Mouse (Mus musculus): ENCODE measurements around the gene Tbkbp1.

The Tbkbp1 gene

DNA sequence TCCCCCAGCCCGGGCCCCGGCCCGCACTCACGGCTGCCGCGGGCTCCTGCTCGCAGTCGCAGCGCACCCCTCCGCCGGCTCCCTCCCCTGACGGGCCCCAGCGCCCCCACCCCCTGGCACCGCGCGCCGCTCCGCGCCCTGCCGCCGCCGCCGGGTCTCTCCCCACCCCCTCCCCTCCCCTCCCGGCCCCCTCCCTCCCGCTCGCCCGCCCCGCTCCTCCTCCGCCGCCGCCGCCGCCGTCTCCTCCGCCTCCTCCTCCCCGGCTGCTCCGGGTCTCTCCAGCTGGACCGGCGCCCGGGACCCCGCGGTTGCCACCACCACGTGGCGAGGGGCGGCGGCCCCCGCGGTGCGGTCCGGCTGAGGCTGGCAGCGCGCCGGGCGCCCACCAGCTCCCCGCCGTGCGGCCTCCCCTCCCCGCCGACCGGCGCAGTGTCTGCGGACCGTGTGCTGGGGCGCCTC is at the start of gene Tbkbp1:
Gene Tbkbp1 (minus strand): TSS at position 153 of the 459 bp plus-strand sequence.
- in situ Hi-C loops (cut with MboI; ENCODE audit: unreplicated experiment in 2 of 2): no loop called here

DNA sequence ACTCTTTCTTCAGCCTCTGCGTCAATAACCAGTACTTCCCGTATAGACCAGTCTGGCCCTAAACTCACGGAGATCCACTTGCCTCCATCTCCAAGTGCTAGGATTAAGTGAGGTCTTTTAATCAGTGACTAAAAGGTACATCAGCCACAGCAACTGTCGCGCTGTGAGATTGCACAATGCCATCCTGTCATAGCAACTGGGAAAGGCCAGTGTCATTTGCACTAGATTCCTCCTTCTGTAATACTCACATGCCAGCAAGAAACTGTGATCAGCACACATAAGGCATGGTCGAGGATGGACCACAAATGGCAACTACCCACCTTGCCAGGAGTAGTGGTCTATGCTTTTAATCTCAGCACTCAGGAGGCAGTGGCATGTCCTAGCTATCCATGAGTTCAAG is 48.2 kb upstream of the Tbkbp1 start:
- in situ Hi-C loops (cut with MboI; ENCODE audit: unreplicated experiment in 2 of 2): loop anchor here (5.0 to 10.0 kb wide), 2 partner anchors 113 to 115 kb away; partner anchors contain the start of gene Mrpl45 (in 1 of the 2)

DNA sequence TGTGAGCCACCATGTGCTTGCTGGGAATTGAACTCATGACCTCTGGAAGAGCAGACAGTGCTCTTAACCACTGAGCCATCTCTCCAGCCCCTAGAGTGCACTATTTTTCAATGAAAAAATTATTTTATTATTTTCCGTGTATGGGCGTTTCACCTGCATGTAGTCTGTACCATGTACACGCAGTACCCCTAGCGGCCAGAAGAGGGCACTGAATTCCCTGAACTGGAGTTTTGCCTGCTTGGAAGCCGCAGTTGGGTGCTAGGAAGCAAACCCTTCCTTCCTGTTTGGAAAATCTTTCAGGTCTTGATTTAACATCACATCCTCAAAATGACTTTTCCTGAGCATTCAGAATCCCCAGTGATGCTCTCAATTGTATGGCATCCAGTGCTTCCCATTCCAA is 47.3 kb upstream of the Tbkbp1 start:
- in situ Hi-C loops (cut with MboI; ENCODE audit: unreplicated experiment in 2 of 2): loop anchor here (5.0 to 10.0 kb wide), 2 partner anchors 114 to 116 kb away; partner anchors contain the start of gene Mrpl45 (in 1 of the 2)

DNA sequence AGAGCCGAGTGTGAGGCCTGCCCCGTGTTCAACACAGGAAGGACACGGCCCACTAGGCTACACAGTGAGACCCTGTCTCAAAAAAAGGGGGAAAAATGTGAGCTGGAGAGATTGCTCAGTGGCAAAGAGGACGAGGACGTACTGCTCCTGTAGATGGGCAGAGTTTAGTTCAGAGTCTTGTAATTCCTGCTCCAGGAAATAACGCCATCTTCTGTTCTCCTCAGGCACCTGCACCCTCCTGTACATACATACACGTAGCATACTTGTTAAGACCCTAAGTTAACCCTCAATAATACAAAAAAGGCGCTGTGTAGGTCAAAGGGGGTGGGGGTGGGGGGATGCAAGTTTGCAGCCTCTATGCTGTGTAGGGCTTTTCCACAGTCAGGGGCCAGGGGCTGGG is 45.7 kb upstream of the Tbkbp1 start:
- in situ Hi-C loops (cut with MboI; ENCODE audit: unreplicated experiment in 2 of 2): loop anchor here (5.0 to 10.0 kb wide), 2 partner anchors 115 to 118 kb away; partner anchors contain the start of gene Mrpl45 (in 1 of the 2)

DNA sequence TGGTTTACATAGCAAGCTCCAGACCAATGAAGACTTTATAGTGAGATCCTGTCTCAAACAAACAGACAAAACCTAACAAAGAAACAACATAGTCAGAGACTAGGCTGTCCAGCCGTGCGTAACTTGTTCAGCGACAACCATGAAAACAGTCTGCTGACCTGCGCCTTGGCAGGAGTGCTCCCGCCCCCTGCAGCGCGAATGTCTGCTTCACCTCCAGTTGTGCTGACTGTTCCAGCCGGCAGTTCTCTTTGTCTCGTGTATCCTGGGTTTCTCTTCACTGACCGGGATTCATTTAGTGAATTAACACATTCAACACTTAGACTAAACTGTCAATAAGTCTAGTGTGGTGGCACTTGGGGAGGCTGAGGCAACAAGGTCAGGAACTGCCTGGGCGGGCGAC is 45.2 kb upstream of the Tbkbp1 start:
- in situ Hi-C loops (cut with MboI; ENCODE audit: unreplicated experiment in 2 of 2): loop anchor here (5.0 to 10.0 kb wide), 2 partner anchors 116 to 118 kb away; partner anchors contain the start of gene Mrpl45 (in 1 of the 2)

DNA sequence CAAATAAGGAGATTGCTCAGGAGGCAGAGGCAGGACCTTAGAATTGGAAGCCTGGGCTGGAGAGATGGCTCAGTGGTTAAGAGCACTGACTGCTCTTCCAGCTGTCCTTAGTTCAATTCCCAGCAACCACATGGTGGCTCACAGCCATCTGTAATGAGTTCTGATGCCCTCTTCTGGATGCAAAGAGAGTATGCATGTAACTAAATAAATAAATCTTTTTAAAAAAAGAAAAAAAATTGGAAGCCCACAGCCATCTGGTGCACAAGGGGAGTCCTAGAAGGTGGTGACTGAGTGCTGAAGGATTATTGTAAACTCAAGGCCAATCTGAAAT is 41.3 kb upstream of the Tbkbp1 start:
- in situ Hi-C loops (cut with MboI; ENCODE audit: unreplicated experiment in 2 of 2): loop anchor here in 1 of 2 experiments (10.0 kb wide), 1 partner anchor 122 kb away; the partner anchor contains the start of gene Mrpl45

DNA sequence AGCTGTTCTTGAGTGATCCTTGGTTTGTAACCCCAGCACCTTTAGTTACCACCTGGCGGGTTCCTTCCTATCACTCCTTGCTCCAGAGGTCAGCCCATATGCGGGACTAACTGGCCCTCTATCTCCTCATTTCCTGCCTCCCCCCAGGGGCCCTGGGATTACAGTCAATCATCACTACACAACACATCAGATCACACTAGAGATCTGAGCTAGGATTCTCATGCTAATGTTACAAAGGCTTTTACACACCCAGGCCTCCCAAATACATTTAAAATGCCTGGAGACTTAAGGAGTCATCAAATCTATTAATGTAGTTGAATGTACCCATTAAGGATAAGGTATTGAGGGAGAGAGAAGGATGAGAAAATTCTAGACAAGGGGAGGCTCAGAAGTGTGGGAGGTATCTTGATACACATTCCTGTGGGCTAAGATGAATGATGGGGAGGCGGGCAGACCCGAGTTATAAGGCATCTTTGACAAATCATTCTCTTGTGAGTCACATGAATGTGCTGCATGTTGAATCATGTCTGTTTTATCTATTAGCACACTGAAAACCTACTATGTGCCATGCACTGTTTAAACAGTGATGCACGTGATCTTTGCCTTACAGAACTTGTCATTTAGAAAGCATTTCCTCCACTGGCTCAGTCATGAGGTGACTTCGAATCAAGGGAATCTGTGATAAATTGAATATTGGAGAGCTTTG is 40.8 kb upstream of the Tbkbp1 start:
- in situ Hi-C loops (cut with MboI; ENCODE audit: unreplicated experiment in 2 of 2): loop anchor here in 1 of 2 experiments (10.0 kb wide), 1 partner anchor 123 kb away; the partner anchor contains the start of gene Mrpl45

DNA sequence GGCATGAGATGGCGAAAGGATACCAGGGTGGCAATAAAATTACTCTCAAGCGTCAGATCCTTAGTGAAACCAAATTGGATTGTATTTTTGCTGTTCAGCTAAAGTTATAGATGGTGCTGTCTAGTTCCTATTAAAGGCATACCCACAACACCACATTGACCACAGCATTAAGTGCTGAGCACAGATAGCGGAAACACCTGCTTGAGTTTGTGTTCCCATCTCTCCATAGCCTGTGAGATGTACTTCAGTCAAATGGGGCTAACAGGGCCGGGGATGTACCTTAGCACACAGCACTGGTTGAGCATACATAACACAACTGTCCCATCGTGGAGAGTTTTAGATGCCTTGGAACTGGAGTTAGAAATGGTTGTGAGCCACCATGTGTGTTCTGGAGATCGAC is 39.7 kb upstream of the Tbkbp1 start:
- in situ Hi-C loops (cut with MboI; ENCODE audit: unreplicated experiment in 2 of 2): loop anchor here in 1 of 2 experiments (10.0 kb wide), 1 partner anchor 124 kb away; the partner anchor contains the start of gene Mrpl45

DNA sequence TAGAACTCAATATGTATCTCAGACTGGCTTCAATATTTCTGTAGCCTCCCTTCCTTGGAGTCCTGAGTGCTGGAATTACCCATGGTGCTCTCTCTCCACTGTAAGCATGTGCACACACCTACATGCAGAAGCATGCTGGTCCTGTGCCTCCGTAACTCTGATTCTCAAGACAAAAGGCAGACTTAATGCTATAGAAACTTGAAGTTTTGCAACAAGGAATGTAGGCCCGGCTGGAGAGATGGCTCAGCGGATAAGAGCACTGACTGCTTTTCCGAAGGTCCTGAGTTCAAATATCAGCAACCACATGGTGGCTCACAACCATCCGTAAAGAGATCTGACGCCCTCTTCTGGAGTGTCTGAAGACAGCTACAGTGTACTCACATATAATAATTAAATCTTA is 38.4 kb upstream of the Tbkbp1 start:
- in situ Hi-C loops (cut with MboI; ENCODE audit: unreplicated experiment in 2 of 2): loop anchor here in 1 of 2 experiments (5.0 to 10.0 kb wide), 2 partner anchors 125 to 272 kb away; partner anchors contain the start of genes Cdk5rap3 and Mrpl45

DNA sequence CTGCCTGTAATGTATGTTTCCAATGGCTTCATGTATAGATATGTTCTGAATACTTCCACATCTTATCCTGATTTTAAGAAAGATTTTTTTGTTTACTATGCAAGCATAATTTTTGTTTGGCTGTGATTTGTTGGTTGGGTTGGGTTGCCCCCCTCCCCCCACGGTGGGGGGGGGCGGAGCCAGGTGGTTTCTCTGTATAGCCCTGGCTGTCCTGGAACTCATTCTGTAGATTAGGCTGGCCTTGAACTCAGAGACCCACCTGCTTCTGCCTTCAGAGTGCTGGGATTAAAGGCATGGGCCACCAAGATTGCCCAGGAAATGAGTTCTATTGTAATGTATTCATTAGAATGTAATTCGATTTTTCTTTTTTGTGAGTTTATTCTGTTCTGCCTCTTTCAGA is 37.9 kb upstream of the Tbkbp1 start:
- in situ Hi-C loops (cut with MboI; ENCODE audit: unreplicated experiment in 2 of 2): loop anchor here in 1 of 2 experiments (5.0 kb wide), 1 partner anchor 272 kb away; the partner anchor contains the start of gene Cdk5rap3

DNA sequence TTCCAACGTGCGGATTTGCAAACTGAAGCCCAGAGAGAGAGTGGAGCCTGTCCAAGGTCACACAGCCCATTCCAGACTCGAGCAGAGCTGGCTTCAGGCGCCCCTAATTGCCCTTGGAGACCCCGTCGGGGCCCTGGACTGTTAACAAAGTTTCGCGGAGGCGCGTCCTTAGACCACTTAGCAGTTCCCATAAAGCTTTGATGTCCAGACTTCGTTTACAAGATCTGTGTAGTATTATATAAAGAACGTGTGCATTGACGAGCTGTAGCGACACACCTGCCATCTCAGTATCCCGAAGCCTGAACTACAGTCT is 37.3 kb upstream of the Tbkbp1 start:
- in situ Hi-C loops (cut with MboI; ENCODE audit: unreplicated experiment in 2 of 2): loop anchor here in 1 of 2 experiments (5.0 kb wide), 1 partner anchor 271 kb away; the partner anchor contains the start of gene Cdk5rap3

DNA sequence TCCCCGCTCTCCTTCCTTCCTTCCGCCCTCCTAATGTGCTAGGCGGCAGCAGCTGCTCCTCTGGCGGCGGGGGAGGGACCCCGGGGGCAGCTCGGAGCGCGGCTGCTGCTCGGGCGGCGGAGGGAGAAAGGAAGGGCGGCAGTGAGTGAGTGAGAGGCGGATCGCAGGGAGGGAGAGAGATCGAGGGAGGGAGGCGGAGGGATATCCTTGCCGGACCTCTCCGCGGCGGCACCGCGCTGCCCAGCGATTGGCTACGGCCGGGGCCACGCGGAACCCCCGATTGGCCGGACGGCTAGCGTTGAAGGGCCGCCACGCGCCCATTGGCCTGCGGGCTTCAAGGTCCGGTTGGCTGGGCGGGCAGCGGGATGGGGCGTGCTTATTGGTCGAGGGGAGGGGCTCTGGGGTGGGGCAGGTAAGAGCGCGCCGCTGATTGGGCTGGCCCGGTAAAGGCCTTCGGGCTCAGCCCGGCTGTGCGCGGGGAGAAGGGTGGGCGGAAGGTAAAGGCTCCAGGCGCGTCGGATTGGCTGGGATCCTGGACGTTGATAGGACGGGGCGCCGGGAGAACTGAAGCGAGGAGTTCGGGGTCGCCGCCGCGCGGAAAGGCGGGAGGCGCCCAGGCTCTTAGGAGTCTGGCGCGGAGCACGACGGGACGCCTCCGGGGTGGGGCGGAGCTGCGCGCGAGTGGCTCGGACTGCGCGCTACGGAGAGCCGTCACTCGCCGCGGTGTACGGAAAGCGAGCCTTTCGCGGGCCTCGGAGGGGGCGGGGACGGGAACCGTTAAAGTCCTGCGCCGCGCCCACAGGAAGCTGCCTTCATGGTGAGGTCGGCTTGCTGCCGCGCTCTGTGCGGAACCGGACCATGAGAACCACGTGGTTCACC is 36.7 kb upstream of the Tbkbp1 start, which contains the start of gene Kpnb1:
Gene Kpnb1 (minus strand): TSS at position 118 of the 879 bp plus-strand sequence.
- in situ Hi-C loops (cut with MboI; ENCODE audit: unreplicated experiment in 2 of 2): loop anchor here in 1 of 2 experiments (5.0 kb wide), 1 partner anchor 271 kb away; the partner anchor contains the start of gene Cdk5rap3

DNA sequence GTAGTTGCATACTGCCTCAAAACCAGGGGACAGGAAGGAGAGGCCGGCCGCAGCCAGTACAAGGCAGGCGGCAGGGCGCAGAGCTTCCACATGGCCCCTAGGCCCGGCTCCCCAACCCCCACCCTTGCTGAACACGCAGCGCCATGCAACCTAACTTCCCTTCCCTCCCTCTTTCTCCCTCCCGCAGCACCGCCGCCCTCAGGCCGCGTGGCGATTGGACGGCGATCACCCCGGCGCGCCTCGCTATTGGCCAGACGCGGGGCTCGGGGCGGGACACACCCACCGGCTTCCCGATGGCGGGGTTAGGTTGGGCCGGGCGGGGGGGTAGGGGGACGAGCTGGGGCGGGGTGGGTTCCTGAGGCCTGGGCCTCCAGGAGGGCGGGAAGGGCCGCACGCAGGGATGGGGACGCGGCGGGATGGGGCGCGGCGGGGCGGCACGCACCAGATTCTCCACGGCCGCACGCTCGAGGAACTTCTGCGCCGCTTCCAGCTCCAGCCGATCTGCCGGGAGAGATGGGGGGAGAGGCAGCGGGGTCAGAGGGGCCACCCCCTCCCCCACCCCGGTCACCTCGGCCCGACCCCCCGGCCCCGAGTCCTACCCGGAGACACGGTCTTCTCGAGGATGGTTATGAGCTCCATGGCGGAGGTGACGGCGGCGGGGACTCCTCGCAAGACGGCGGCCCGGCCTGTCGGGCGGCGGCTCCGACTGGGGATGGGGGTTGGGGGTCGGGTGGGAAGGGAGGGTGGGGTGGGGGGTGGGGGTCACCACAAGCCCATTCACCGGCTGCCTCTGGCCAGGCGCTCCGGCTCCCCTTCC is 35.9 kb upstream of the Tbkbp1 start:
- in situ Hi-C loops (cut with MboI; ENCODE audit: unreplicated experiment in 2 of 2): loop anchor here in 1 of 2 experiments (5.0 kb wide), 1 partner anchor 270 kb away; the partner anchor contains the start of gene Cdk5rap3

DNA sequence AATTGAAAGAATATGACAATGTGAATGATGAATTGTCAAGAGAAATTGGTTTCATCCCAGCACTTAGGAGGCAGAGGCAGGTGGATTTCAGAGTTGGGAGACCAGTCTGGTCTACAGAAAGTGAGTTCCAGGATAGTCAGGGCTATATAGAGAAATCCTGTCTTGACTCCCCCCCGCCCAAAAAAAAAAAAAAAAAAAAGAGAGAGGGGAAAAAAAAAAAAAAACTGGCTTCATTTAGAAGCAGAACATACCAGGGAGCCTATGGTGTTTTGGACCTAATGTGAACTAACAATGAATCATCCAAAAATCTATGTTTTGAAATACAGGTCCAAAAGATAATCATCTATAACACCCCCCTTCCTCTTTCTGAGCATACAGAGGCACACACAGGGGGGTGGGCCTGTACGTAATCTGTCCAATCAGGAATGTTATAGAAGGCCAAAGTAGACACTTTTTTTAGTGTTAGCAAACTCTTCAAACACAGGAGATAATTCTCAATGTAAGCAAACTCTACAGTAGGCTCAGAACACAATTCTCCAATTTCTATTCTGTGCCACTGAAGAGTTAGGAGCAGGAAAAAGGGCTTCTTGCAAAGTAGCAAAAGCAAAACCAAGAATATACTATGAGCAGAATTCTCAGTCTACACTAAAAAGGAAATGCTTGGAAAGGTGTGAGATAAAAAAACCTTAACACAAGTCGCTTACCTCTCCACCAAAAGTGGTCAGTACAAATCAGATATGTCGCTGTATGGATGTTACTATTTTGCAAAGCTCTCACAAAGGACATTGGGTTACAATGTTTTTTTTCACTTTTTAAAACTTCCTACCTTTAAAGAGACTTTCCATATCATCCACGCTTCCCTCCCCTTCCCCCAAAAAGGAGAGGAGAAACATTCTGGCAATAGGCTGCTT is 34.7 kb upstream of the Tbkbp1 start:
- in situ Hi-C loops (cut with MboI; ENCODE audit: unreplicated experiment in 2 of 2): loop anchor here in 1 of 2 experiments (5.0 kb wide), 1 partner anchor 269 kb away; the partner anchor contains the start of gene Cdk5rap3

DNA sequence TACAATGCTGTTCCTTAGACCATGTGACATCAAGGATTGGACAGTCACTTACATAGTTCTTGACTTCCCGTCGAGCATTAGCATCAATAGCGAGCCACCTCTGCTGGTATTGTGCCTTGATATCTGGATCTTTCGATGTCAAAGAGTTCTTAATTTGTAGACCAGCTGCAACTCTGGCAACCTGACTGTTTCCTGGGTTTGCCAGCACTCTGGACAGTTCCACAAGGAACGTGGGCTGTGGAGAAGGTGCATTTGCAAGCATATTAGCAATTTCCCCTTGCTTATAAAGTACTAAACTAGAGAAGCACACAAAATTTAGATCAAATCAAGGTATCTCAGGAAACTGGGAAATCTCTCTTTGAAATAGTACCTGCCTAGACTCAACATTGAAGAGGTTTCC is 33.6 kb upstream of the Tbkbp1 start:
- in situ Hi-C loops (cut with MboI; ENCODE audit: unreplicated experiment in 2 of 2): loop anchor here in 1 of 2 experiments (5.0 kb wide), 1 partner anchor 268 kb away; the partner anchor contains the start of gene Cdk5rap3

DNA sequence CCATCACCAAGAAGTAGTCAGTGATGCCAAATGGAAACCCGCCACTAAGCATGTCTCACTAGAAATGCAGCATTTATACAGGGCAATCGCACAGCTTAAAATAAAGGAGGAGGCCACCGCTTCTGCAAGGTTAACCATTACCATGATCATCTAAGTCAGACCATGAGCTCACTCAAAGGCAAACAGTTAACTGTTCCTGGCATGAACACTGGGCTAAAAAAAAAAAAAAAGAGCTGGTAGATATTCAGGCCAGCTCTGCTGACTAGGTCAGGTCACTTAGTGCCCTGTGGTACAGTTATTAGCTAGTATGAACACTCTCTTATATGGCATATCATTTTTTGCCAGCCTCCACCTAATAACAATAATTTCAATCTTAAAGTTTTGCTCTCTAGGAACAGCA is 31.2 kb upstream of the Tbkbp1 start:
- in situ Hi-C loops (cut with MboI; ENCODE audit: unreplicated experiment in 2 of 2): no loop called here

DNA sequence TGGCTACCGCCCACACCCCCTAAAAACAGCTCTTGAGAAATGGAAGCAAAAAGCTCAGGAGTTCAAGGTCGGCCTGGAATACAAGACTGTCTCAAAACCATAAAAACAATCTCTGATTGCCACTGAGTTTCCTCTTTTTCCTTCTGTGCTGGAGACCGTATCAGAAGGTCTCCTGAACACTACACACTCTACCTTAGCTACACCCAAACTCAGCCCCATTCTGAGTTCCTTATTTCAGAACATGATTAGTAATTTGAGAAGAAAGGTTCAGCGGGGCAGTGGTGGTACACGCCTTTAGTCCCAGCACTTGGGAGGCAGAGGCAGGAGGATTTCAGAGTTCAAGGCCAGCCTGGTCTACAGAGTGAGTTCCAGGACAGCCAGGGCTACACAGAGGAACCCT is 29.8 kb upstream of the Tbkbp1 start:
- in situ Hi-C loops (cut with MboI; ENCODE audit: unreplicated experiment in 2 of 2): no loop called here

DNA sequence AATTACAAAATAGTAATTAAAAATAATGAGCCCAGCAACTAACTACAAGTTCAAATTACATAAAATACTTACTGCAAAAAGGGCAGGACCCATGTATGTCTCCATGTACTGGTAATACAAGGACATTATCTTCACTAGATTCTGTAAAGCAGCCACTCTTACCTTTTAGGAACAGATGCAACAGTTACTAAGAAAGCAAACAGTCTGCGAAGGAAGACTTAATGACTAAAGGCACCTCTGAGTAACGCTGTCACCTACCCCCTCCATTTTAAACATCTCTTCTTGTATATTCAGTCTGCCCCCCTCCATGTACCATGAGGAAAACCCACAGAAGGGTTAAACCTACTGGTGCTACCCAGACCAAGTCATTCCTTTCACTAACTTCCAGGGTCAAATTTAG is 26.9 kb upstream of the Tbkbp1 start:
- in situ Hi-C loops (cut with MboI; ENCODE audit: unreplicated experiment in 2 of 2): no loop called here

DNA sequence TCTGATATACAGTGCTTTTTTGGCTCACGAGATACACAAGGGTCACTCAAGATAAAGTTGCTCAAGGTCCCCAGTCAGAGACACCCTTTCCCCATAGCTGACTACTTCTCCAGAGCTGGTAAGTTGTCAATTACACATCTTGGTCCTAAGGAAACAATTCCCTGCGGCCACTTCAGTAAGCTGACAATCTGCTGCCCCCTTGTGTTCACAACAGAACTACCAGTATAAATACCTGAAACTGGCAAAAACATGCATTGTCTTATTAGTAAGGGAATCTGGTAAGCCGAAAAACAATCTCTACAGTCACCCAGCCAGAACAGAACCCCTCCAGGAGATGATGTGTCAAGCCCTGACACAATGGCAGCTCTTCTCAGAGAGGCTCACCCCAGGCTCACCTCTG is 25.6 kb upstream of the Tbkbp1 start:
- in situ Hi-C loops (cut with MboI; ENCODE audit: unreplicated experiment in 2 of 2): no loop called here
